Mouse (Mus musculus): Measurements from ENCODE around the gene Xpc.

Xpc gene

DNA sequence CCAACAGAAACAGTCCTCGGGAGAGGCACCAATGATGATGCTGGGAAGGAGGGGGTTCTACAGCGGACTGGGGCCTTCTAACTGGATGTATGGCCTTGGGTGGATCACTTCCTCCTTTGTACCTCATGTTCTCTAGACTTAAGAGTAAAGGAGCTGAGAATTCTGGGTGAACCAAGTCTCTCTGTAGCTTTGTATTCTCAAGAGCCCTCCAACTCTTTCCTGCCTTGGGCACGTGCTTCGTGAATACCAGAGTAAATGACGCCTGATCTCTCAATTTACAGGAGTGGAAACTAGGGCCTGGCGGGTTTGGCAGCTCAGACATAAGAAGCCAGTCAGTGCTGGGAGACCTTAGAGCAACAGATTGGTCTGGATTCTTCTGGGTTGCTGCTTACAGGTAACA lies 43.4 kb downstream of the Xpc start:
- 42% methylated on average over 6 of the region's 6 CpGs for WGBS

DNA sequence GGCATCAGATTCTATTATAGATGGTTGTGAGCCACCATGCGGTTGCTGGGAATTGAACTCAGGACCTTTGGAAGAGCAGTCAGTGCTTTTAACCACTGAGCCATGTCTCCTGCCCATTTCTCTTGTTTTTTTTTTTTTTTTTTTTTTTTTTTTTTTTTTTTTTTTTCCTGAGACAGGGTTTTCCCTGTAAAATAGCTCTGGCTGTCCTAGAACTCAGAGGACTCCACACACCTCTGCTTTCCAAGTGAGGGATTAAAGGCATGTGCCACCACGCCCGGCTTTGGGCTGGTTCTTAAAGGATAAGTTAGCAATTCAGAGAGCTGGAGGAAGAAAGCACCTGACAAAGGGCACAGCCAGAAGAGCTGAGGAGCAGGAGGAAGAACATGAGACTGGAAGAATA lies 44.3 kb downstream of the Xpc start:
- WGBS, result 94% methylated on average over 3 of the region's 3 CpGs

DNA sequence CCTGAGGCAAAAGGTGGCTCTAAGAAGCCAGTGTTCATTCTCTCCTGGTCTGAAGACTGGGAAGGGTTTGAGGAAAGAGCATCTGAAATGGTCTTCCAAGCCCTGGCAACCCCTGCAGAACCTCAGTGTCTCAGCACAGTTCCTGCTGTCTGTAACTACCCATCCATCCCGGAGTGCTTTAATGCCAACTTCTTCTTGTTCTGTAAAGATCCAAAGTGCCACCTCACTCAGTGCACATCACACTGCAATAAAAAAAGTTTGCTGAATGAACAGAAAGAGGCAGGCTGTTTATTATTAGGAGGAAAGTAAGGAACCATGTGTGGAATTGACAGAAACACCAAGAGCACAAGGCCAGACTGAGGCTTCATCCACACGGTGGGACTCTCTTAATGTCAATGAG lies 45.0 kb downstream of the Xpc start:
- WGBS, result 87% methylated on average over 2 of the region's 2 CpGs

DNA sequence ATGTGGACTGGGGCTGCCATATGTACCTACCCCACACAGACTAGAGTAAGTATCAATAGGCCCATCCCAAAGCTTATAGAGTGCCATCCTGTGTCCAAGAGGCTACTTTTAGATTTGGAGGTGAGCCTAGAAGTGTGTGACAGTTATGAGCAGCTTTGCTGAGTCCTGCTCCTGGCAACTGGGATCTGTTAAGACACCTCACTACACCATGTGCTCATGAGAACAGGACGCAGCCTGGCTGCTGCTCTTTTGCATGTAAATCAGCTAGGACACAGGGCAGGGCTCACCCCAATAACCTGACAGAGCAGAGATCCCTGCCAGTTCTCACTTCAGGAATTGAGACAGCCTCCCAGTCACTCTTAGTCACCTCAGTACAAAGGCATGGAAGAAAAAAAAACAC lies 48.6 kb downstream of the Xpc start:
- 51% methylated on average over 1 of the region's 1 CpGs for WGBS

DNA sequence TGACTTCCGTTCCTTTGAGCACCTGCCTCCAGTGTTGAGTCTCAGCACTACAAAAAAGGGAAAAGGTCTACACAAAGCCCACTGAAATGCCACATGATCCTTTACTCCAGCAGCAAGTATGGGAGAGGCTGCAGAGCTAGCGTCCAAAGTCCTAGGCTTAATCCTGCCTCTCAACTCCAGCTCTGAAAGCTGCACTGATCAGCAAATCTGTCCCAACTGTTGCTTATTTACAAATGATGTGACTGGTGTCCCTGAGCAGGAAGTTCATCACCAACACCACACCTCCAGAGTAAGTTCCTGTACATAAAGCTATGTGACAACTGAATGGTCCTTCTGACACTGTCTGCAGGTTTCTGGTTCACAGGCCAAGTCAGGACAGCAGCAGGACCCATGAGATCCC lies 49.9 kb downstream of the Xpc start:
- 79% methylated on average over 2 of the region's 2 CpGs for WGBS

DNA sequence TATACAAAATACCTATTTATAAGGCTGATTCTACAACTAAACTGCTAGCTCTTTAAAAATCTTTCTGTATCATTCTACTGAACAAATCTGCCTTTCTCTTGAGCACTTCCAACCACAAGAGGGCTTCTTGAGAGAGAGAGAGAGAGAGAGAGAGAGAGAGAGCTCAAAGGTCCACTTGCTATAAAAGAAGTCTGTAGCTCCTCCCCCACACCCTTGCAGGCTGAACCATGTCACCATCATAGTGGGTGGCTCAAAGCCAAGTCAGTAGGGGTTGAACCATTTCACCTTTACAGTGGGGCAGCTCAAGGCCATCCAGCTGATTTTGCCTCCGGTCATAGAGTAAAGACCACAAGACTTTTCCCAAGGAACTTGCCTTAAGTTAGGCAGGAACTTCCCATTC lies 56.2 kb downstream of the Xpc start:
- 88% methylated on average over 1 of the region's 1 CpGs for WGBS

DNA sequence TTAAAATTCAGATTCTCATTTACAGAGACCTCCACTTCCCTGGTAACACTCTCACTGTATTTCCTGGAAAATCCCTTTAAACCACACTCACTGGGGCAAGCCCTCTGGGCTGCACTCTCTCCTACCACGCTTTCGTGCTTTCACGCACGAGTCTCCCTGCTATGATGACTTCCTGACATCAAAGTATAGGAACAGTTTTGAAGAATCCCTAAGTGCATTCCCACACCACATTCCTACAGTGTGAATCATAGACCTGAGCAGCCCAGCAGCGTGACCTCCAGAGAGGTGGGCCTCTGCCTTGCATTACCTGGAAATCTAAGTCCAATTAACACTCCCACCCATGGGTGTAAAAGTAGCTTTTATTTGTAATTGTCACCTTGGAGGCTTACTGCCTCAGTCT lies 61.1 kb downstream of the Xpc start:
- 70% methylated on average over 5 of the region's 5 CpGs for WGBS

DNA sequence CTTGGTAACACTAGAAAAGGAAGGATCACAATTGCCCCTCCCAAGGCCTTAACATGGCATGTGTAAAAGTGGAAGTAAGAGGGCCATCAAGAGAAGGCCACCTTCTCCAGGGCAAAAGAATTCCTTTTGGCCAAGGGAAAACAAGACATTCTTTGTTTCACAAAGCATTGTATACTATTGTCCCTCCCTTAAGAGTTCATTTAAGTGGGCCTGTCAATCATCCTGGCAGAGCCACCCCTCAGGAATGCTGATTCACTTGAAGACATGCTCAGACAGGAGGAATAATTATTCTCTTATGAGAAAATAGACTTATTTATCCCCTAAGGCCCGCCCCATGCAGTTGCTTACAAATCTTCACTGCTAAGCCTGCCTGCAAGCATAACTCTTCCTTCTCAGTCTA lies 63.6 kb downstream of the Xpc start:
- 67% methylated on average over 1 of the region's 1 CpGs for WGBS

DNA sequence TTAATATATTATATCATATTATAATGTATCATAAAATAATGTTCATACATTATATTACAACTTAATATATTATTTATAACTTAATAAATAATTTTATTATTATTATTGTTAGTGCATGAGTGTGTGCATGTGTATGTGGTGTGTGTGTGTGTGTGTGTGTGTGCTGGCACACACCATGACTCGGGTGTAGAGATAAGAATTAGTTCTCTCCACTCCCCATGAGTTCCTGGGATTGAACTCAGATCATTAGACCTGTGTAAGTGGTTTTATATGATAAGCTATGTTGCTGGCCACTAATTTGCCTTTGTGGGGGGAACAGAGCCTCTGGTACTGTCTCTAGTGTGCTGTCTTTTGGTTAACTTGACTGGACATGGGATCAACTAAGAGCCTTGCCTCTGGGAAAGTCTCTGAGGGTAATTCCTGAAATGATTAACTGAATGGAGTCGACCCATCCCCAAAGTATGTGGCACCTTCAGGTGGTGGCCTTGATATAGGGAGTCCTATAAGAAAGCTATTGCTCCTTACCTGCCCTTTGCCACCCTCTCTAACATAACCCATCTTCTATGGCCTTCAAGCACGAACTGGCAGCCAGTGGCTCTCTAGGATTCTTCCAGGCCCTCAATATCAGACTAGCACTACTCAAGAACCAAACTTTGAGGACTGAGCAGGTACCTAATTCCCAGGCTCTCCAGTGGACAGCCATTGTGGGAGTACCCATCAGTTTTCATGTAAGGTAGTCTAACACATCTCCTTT lies 66.0 kb downstream of the Xpc start:
- WGBS, result 59% methylated on average over 3 of the region's 3 CpGs

DNA sequence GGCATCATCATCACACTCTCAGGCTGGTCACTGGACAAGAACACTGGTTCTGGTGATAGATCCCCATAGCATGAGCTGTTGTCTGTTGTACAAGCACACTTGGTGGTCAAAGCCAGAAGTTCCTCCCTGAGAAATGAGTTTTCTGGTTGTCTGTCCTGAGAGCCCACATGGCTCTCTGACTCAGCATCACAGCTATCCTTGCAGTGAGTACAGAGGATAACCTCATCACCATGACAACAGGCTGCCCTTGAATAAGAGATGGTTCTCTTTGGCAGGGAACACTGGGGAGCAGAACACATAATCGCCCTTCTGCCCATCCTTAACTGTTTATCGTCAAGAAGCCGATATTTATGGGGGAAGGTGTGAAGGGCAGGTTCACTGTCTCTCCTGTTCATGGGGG lies 70.4 kb downstream of the Xpc start:
- 75% methylated on average over 3 of the region's 3 CpGs for WGBS

DNA sequence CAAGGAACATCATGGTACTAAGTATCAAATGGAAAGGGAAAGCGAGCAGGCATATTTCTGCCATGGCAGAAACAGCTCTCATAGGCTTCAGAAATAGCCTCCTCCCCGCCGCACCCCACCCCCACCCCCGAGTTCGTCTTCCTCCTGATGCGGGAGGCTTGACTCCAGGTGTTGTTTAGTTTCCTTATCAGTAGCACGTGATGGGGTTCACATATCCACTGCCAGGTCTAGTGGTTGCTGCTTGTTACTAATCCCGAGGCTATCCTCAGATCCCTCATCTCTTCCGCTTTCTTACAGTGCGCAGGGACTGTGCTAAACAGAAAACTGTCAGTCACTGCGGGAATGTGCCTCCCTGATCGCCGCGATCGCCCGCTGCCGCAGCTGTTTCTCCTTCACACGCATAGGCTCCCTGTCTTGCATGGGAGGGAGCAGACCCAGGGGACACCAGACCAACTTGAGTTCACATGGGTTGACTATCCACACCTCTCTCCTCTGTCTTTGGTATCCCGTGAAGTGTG lies 74.5 kb downstream of the Xpc start:
- 3% methylated on average over 19 of the region's 19 CpGs for WGBS

DNA sequence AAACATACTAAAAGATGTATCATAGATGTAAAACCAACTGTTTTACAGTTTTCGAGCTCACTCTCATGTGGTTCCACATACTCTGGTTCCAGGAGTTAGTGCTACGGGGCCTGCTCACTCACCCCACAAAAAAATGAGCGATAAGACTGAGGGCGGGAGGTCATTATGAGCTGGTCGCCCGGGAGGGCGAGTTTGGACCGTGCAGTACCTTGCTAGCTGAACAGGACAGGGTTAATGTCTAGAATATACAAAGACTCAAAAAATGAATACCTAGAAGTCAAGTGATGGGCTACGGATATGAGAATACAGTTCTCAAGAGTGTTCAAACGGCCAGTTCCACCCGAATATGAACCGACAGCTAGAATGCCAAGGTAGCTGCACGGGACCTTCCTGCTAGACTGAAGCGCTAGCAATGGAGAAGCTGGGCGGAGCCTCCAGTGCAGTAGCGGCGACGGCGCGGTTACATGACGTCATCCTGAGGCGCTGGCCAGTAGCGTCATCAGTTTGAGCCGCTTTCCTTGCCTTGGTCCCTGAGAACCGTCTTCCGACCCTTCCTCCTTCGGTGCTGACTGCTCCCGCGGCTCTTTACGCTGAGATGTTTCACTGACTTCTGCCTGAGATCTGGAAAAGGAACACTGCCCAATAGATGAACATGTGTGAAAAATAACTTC lies 75.1 kb downstream of the Xpc start:
- WGBS, result 2% methylated on average over 30 of the region's 30 CpGs
